Mouse (Mus musculus): Measurements from ENCODE around the gene Fam89b. TPM values are rescaled to one million over a fixed set of nuclear protein-coding genes. Genes with fewer than 3 reads are reported as not detected.

The Fam89b gene
- polyA plus RNA-seq (2014; fragmentation: Nextera tagmentation; extraction: Ambion mirVana) = 108 and 116 TPM in 2 replicates

DNA sequence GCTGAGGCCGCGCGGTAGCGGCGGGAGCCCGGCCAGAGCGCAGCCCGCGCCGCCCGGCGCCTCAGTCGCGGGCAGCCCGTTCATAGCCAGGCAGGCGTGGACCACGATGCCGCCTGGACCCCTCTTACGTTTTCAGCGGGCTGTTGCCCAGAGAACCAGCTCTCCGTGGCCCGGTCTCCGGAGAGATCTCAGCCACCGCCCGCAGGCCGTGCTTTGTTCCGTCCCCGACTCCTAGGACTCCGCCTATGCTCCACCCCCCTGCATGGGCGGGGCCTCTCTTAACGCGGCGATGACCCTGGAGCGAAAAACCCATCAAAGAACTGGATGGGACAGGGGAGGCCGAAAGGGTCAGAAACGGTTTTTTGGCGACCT lies at the start of gene Fam89b:
Gene Fam89b, minus strand, starts transcription at position 210 of the 372 bp plus-strand sequence.
- H3K4me1 ChIP-seq (ENCODE audit: insufficient read depth) = peaks cover 38% of the 10 kb centered on the region
- peak within 1 kb of the TSS; percentile 81 for H3K27ac ChIP-seq (ENCODE audit: low read depth)
- H3K36me3 ChIP-seq (ENCODE audit: insufficient read depth) = peaks cover 15% of the 10 kb centered on the region; the same call in 1 of the 2 replicates
- ATAC-seq (ENCODE audit: insufficient read depth) = peak; percentile 68
- H3K4me3 ChIP-seq (ENCODE audit: low read depth, low read length) = peak within 1 kb of the TSS; percentile 83
- H3K4me2 ChIP-seq = peak within 1 kb of the TSS; percentile 92
- H3K27me3 ChIP-seq (ENCODE audit: insufficient read depth, low read length) = no peaks in the 10 kb centered on the region
- no peak for TF ChIP-seq CTCF (IDR thresholded peaks at IDR 0.05; ENCODE audit: low read depth)
- peak; percentile 95 for DNase-seq
- H3K9me3 ChIP-seq (ENCODE audit: low read depth, low read length) = no peaks in the 10 kb centered on the region
- peak within 1 kb of the TSS; percentile 91 for H3K9ac ChIP-seq
- under 1% methylated on average over 37 of the region's 37 CpGs for WGBS

DNA sequence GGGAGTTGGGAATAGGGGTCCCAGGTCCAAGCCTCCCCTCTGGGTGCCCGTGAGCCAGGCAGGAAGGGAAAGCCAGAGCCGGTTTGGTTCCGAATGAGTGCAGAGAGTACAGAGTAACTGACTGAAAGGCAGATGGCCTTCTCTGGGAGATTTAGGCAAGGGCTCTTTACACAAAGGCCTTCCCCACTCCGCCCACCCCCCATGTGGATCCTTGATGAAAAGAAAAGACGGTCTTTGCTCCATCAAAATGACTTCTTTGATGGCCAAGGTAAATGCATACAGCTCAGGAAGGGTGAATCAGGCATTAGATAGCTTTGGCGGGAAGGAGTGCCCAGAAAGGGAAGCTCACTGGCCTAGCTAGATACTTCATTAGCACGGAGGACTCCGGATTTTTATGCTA lies 48.9 kb upstream of the Fam89b start:
- DNase-seq (no peak), ATAC-seq (ENCODE audit: insufficient read depth) (no peak)
- no peak overlapping the region for H3K9ac ChIP-seq
- TF ChIP-seq CTCF (IDR thresholded peaks at IDR 0.05; ENCODE audit: low read depth) = no peak
- no peaks in the 10 kb centered on the region for H3K9me3 ChIP-seq (ENCODE audit: low read depth, low read length)
- no peak overlapping the region for H3K27ac ChIP-seq (ENCODE audit: low read depth)
- H3K4me2 ChIP-seq = no peak overlapping the region
- no peak overlapping the region for H3K4me3 ChIP-seq (ENCODE audit: low read depth, low read length)
- H3K36me3 ChIP-seq (ENCODE audit: insufficient read depth) = no peaks in the 10 kb centered on the region
- WGBS = 54% methylated on average over 8 of the region's 8 CpGs
- no peaks in the 10 kb centered on the region for H3K27me3 ChIP-seq (ENCODE audit: insufficient read depth, low read length)
- no peaks in the 10 kb centered on the region for H3K4me1 ChIP-seq (ENCODE audit: insufficient read depth)

- no peak for ATAC-seq (ENCODE audit: insufficient read depth)
- 67% methylated on average over 9 of the region's 9 CpGs for WGBS
Observed at GRCm38 (mm10) chr19:5777387-5778032, 48.1 kb upstream of the Fam89b start.

DNA sequence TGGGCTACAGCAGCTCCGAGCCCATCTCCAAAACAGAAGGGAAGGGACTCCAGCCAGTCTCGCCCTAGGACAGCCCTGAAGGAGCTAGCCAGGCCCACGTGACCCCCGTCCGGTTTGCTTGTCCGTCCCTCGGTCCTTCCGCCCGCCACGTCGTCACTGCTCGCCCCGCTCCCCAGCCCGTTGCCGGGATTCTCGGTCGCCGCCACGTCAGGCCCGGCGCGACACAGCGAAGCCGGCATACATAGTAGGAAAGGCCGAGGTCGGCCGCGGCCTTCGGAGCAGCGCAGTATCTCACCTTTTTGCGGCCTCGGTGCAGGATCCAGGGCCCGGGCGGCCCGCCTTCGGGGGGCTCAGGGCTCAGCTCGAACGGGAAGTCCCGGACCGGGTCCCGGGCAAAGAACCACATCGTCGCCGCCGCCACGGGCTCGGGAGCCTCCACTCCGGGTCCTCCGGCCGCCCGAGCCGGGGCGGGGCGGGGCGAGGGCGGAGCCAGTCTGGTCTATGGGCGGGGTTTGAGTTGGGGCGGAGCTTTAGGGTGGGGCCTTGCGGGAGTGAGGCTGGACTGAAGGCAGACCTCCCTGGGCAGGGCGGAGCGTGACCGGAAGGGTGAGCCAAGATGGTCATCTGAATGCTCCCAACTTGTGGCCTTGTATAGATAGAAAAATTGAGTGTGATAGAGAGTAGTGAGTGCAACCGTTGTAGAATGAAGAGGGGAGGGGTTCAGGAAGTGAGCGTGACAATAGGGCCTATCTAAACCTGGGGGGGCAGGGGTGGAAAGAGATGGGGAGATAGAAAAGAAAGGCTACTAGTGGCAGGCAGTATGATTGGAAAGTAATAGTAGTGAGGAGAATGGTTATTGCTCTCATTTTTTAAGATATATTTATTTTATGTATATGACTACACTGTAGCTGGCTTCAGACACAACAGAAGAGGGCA lies 41.7 kb upstream of the Fam89b start, which contains the start of gene Scyl1:
Gene Scyl1, minus strand, starts transcription at position 495 of the 936 bp plus-strand sequence.
- peak; percentile 94 for ATAC-seq (ENCODE audit: insufficient read depth)

More at GRCm38 (mm10) chr19:5777387-5778032, 48.1 kb upstream of the Fam89b start:
- TF ChIP-seq CTCF (IDR thresholded peaks at IDR 0.05; ENCODE audit: low read depth) = no peak
- Histone ChIP-seq H3K27me3 (ENCODE audit: insufficient read depth, low read length) (no peaks in the 10 kb centered on the region), H3K4me1 (ENCODE audit: insufficient read depth) (no peaks in the 10 kb centered on the region), H3K9ac (no peak overlapping the region), H3K27ac (ENCODE audit: low read depth) (no peak overlapping the region), H3K4me2 (no peak overlapping the region), H3K36me3 (ENCODE audit: insufficient read depth) (no peaks in the 10 kb centered on the region), H3K9me3 (ENCODE audit: low read depth, low read length) (no peaks in the 10 kb centered on the region), H3K4me3 (ENCODE audit: low read depth, low read length) (no peak overlapping the region)
- no peak for DNase-seq

GRCm38 (mm10) chr19:5770311-5770710 lies 40.9 kb upstream of the Fam89b start:
- Histone ChIP-seq H3K27ac (ENCODE audit: low read depth) (peak overlapping the region; percentile 78), H3K4me1 (ENCODE audit: insufficient read depth) (peaks cover 10% of the 10 kb centered on the region), H3K36me3 (ENCODE audit: insufficient read depth) (peaks cover 50% of the 10 kb centered on the region), H3K9me3 (ENCODE audit: low read depth, low read length) (no peaks in the 10 kb centered on the region), H3K9ac (peak overlapping the region; percentile 64), H3K4me2 (peak overlapping the region; percentile 88), H3K27me3 (ENCODE audit: insufficient read depth, low read length) (peaks cover 3% of the 10 kb centered on the region; the same call in 1 of the 2 replicates), H3K4me3 (ENCODE audit: low read depth, low read length) (peak overlapping the region; percentile 79)
- DNase-seq (no peak), ATAC-seq (ENCODE audit: insufficient read depth) (peak; percentile 4; the same call in 1 of the 2 replicates)
- 36% methylated on average over 9 of the region's 9 CpGs for WGBS
- TF ChIP-seq CTCF (IDR thresholded peaks at IDR 0.05; ENCODE audit: low read depth) = no peak

More for the DNA sequence above, 41.7 kb upstream of the Fam89b start, which contains the start of gene Scyl1:
- WGBS = under 1% methylated on average over 63 of the region's 64 CpGs
- Histone ChIP-seq H3K4me1 (ENCODE audit: insufficient read depth) (peaks cover 10% of the 10 kb centered on the region), H3K36me3 (ENCODE audit: insufficient read depth) (peaks cover 41% of the 10 kb centered on the region), H3K9ac (peak within 1 kb of the TSS; percentile 64), H3K27me3 (ENCODE audit: insufficient read depth, low read length) (peaks cover 3% of the 10 kb centered on the region; the same call in 1 of the 2 replicates), H3K9me3 (ENCODE audit: low read depth, low read length) (no peaks in the 10 kb centered on the region), H3K27ac (ENCODE audit: low read depth) (peak within 1 kb of the TSS; percentile 78), H3K4me3 (ENCODE audit: low read depth, low read length) (peak within 1 kb of the TSS; percentile 79), H3K4me2 (peak within 1 kb of the TSS; percentile 88)
- DNase-seq = peak; percentile 94
- TF ChIP-seq CTCF (IDR thresholded peaks at IDR 0.05; ENCODE audit: low read depth) = no peak

DNA sequence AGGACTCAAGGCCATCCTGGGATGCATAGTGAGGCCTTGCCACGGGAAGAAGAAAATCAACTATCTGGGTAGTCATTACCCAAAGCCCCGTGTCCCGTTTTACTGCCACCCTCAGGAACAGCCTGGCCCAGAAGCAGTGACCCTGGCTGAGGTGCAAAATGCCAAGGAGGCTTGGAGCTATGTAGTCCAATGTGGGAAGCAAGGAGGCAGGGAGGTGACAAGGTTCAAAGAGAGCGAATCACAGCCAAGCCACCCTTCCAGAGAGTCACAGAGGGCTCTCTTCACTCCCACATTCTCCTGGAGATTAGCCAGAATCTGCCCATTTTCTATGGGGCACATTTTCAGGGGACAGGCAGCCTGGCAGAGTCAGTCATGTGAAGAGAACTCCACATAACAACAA lies 37.8 kb upstream of the Fam89b start:
- H3K4me1 ChIP-seq (ENCODE audit: insufficient read depth) = peaks cover 10% of the 10 kb centered on the region
- DNase-seq (no peak), ATAC-seq (ENCODE audit: insufficient read depth) (no peak)
- H3K36me3 ChIP-seq (ENCODE audit: insufficient read depth) = peaks cover 76% of the 10 kb centered on the region
- no peak overlapping the region for H3K27ac ChIP-seq (ENCODE audit: low read depth)
- 88% methylated on average over 4 of the region's 4 CpGs for WGBS
- H3K4me2 ChIP-seq = no peak overlapping the region
- H3K9ac ChIP-seq = no peak overlapping the region
- H3K4me3 ChIP-seq (ENCODE audit: low read depth, low read length) = no peak overlapping the region
- no peaks in the 10 kb centered on the region for H3K9me3 ChIP-seq (ENCODE audit: low read depth, low read length)
- TF ChIP-seq CTCF (IDR thresholded peaks at IDR 0.05; ENCODE audit: low read depth) = no peak
- peaks cover 3% of the 10 kb centered on the region; the same call in 1 of the 2 replicates for H3K27me3 ChIP-seq (ENCODE audit: insufficient read depth, low read length)
